Mouse (Mus musculus) stomach, postnatal 0 days (tissue): ENCODE data around the gene Trpt1.

Experiments used
- CTCF ChIP-seq: IDR thresholded peaks from 2 replicates; pipeline ENCODE4 v1.5.1; 2016; ENCODE audit warnings: antibody characterized with exemption, low read depth, mild to moderate bottlenecking, moderate library complexity
- EP300 ChIP-seq: optimal IDR thresholded peaks from 2 replicates; pipeline ENCODE3; 2016; ENCODE audit warnings: antibody characterized with exemption

DNA sequence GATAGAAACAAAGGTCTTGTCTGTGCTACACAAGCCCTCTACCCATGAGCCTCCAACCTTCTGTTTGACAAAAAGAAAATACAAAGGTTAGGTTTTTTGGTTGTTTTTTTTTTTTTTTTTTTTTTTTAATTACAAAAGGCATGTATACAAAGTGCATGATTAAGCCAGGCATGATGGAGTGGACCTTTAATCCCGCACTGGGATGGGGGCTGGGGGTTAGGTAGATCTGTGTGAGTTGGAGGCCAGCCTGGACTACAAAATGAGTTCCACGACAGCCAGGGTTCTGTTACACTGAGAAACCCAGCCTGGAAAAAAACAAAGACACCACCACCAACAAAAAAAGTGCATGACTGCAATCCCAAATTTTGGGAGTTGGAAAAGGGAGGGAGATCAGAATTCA, 45.2 kb downstream of the Trpt1 start:
- TF ChIP-seq CTCF, result no peak
- TF ChIP-seq EP300, result no peak
